Comparison of ENCODE assay signal across 9 mouse cellular contexts in genomic region chrX:12950928-12951660, GRCm38 (mm10).
DNase-seq lines count a peak whose midpoint lies in the region; ATAC-seq lines count a peak whose summit lies in the region.
"Had no signal": no experiment of that assay in that cellular context is flagged by ENCODE, and none has a peak within 500 bp of the region (broad histone marks: within the 10 kb centered on the region; RNA-seq: fewer than 3 reads in every experiment).

No protein-coding gene starts in this region.

- H3K36me3 ChIP-seq in kidney, embryonic 15.5 days, result no peaks in the 10 kb centered on the region
- no peaks in the 10 kb centered on the region for H3K36me3 ChIP-seq in forebrain, embryonic 11.5 days (ENCODE audit: control insufficient read depth, insufficient read depth, low read length)
- H3K36me3 ChIP-seq: liver, embryonic 13.5 days had no signal

- no peak overlapping the region for H3K27ac ChIP-seq in kidney, embryonic 15.5 days
- no peak overlapping the region for H3K27ac ChIP-seq in forebrain, embryonic 11.5 days (ENCODE audit: low read depth, low read length)
- H3K27ac ChIP-seq: liver, embryonic 13.5 days had no signal

- H3K4me1 ChIP-seq in kidney, embryonic 15.5 days, result no peaks in the 10 kb centered on the region
- H3K4me1 ChIP-seq in forebrain, embryonic 11.5 days (replicated peaks; ENCODE audit: control insufficient read depth, insufficient read depth, low read length), result no peaks in the 10 kb centered on the region
- H3K4me1 ChIP-seq: liver, embryonic 13.5 days had no signal

- 40% methylated on average over 7 of the region's 7 CpGs for WGBS in kidney, embryonic 15.5 days
- WGBS in forebrain, embryonic 11.5 days, result 74% methylated on average over 5 of the region's 7 CpGs

- H3K4me2 ChIP-seq in kidney, embryonic 15.5 days, result no peak overlapping the region
- H3K4me2 ChIP-seq in forebrain, embryonic 11.5 days (ENCODE audit: low read depth, low read length, severe bottlenecking), result no peak overlapping the region
- H3K4me2 ChIP-seq: liver, embryonic 13.5 days had no signal

- no peak overlapping the region for H3K4me3 ChIP-seq in kidney, embryonic 15.5 days (replicated peaks)
- H3K4me3 ChIP-seq in forebrain, embryonic 11.5 days (ENCODE audit: low read depth, low read length), result no peak overlapping the region
- H3K4me3 ChIP-seq: liver, embryonic 13.5 days had no signal

- ATAC-seq in kidney, embryonic 15.5 days (replicated peaks; ENCODE audit: low FRiP score), result peak; percentile 58; the same call in 1 of the 2 replicates
- ATAC-seq in activated CD4-positive, CD25-positive, alpha-beta regulatory T cell, adult 4 months, result no peak
- no peak for ATAC-seq in forebrain, embryonic 11.5 days (replicated peaks; ENCODE audit: low FRiP score)

- no peak overlapping the region for H3K9ac ChIP-seq in kidney, embryonic 15.5 days
- H3K9ac ChIP-seq in forebrain, embryonic 11.5 days (ENCODE audit: low read length), result no peak overlapping the region
- H3K9ac ChIP-seq: liver, embryonic 13.5 days had no signal

- DNase-seq in layer of hippocampus, adult 18-20 months (ENCODE audit: low spot score in 2 of 2), result peak; percentile 6 to 30
- DNase-seq in layer of hippocampus, postnatal 36 days, result no peak
- peak; percentile 59 to 64 for DNase-seq in adrenal gland, postnatal 36 days
- peak; percentile 25 for DNase-seq in right cerebral cortex, postnatal 14 days
- DNase-seq in cerebellum, adult 8-10 months, result no peak
- no peak for DNase-seq in forebrain, embryonic 11.5 days (ENCODE audit: low spot score)
- DNase-seq: liver, embryonic 13.5 days had no signal

- no peaks in the 10 kb centered on the region for H3K9me3 ChIP-seq in kidney, embryonic 15.5 days (replicated peaks)
- no peaks in the 10 kb centered on the region for H3K9me3 ChIP-seq in forebrain, embryonic 11.5 days (ENCODE audit: control insufficient read depth, low read length)
- H3K9me3 ChIP-seq: liver, embryonic 13.5 days had no signal

- 0 out of 2 replicates have a peak, but pooled peaks cover 5% of the 10 kb centered on the region for H3K27me3 ChIP-seq in kidney, embryonic 15.5 days
- H3K27me3 ChIP-seq in forebrain, embryonic 11.5 days (ENCODE audit: control insufficient read depth, insufficient read depth, low read length), result no peaks in the 10 kb centered on the region
- H3K27me3 ChIP-seq: liver, embryonic 13.5 days had no signal

Comparison
In these comparisons a context has a peak if more than half of its experiments do, and no peak if none do; other contexts are left out.
1. DNase-seq: peak in layer of hippocampus, adult 18-20 months (2 of 2), adrenal gland, postnatal 36 days (2 of 2) and right cerebral cortex, postnatal 14 days (single experiment); none in layer of hippocampus, postnatal 36 days (0 of 2), cerebellum, adult 8-10 months (single experiment) and forebrain, embryonic 11.5 days (single experiment).